Mouse (Mus musculus) 3134 (cell line): ENCODE measurements around the gene Nae1.
A peak's percentile ranks its signal among the peaks of the same experiment; 100 is the strongest.

ENCODE experiments used
- DNase-seq: peaks from one replicate; pipeline ENCODE4 v3.0.0-alpha.2; 2011; ENCODE audit warnings: low spot score; ENCODE audit not compliant: insufficient read length; ENCODE audit errors: extremely low read depth

The Nae1 gene

GRCm38 (mm10) chr8:104533551-104533950 is 886 bp downstream of the Nae1 start:
- DNase-seq = no peak

- DNase-seq = no peak
Observed at GRCm38 (mm10) chr8:104529671-104530070, 4.8 kb downstream of the Nae1 start.

DNA sequence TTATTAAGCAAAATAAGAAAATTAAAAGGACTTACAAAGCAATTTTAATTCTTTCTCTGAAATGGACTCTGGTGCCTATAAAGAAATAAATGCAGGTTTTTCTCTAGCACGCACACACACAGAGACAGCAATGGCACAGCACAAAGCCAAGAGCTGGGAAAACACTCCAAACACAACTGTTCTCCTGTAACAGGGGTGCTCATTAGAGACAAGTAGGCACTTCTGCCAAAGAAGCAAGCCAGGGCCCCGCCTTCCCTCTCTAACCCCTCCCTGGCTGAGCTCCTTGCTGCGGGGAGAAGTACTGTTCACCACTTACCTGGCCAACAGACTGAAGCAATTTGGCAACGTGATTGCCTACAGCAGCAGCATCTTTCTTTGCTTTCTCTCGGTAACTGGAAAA is 16.6 kb downstream of the Nae1 start:
- DNase-seq = no peak

GRCm38 (mm10) chr8:104510134-104510533 is 24.3 kb downstream of the Nae1 start:
- DNase-seq = no peak

DNA sequence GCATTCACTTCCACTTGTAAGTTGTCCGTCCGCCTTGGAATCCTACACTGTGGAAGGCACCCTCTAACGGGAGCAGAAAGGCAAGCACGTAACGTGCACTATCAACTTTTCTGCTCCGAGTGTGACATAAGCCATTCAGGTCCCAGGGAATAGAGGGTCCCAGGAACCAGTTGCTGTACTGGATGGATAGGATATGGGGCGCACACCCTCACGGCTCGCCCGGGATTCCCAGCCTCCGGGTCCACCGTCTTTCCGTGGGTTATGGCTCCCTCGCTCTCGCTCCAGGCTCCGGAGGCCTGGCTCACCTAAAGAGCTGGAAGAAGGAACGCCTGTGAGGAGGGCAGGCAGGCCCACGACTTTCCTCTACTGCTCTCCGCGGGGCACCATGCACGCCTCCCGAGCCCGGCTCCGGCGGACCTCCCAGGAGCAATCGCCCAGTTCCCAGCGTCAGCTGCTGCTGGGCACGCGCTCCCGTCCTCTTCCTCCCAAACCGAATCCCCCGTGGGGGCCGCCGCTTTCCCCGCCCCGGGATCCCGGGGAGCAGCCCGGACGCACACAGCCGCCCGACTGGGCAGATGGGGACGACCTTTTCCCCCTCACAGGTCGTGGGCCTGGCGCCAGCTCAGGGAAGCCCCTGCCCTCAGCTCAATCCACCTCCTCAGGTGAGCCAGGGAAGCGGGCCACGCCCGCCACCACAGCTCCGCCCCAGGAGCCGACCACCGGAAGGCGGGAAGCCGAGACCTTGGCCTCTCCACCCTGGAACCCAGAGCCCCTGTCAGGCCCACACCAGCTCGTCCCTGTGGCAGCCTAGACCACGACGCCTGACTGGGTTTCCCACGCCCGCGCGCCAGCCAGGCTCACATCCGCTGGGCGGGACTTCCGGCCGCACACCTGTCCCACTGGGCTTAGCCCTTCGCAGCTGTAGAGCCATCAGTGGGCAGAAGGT is 25.1 kb downstream of the Nae1 start, which contains the start of gene Terb1:
Gene Terb1, minus strand, starts transcription at position 850 of the 946 bp plus-strand sequence.
- peak; percentile 10 for DNase-seq

- DNase-seq = no peak
Observed at GRCm38 (mm10) chr8:104479091-104479490, 55.3 kb downstream of the Nae1 start.

GRCm38 (mm10) chr8:104472465-104472864 is 62.0 kb downstream of the Nae1 start:
- DNase-seq = no peak

DNA sequence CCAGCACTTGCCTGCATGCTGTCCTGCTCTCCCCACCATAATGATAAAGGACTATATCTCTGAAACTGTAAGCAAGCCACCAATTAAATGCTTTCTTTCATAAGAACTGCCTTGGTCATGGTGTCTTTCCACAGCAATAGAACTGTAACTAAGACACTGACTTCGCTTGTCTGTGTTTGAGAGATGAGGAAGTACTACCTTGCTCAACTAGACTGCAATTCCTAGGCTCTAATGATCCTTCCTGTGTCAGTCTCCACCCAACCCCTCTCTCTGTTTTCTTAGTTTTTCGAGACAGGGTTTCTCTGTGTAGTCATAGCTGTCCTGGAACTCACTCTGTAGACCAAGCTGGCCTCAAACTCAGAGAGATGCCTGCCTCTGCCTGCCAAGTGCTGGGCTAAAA is 67.0 kb downstream of the Nae1 start:
- no peak for DNase-seq
